Comparison of ENCODE assay signal across 8 mouse cellular contexts in the genomic region with DNA sequence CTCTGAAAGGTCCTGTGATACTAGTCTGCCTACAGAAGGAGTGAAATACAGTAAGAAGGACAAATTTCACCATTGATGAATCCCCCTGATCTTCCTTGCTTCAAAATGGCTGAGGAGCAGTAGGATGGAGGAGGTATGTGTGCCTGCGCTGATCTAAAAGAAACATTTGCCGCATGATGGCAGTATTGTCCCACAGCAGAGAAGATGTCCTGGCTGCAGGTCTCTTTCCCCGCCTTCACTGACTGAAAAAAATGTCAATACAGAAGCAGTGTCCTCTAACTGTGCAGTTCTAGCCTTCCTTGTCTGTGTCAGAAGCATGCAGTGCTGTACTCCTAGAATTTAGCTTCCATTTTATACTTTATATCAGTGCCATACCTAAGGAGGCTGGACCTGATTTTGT.
DNase-seq lines count a peak whose midpoint lies in the region; ATAC-seq and TF ChIP-seq lines count a peak whose summit lies in the region.
"Not testable (repeated sequence)": the region's sequence is repeated elsewhere in the genome, so short reads cannot be mapped to it uniquely, and the experiment has no call there.

No protein-coding gene starts in this region.

- intact Hi-C loops in heart, postnatal 25 days (cut with DNase I) = not testable (repeated sequence)

- ATAC-seq in forebrain, embryonic 14.5 days = peak; percentile 37; the same call in 1 of the 2 replicates
- ATAC-seq in kidney, embryonic 14.5 days (ENCODE audit: low FRiP score, low TSS enrichment); midbrain, embryonic 14.5 days (ENCODE audit: low FRiP score, low TSS enrichment): not testable (repeated sequence)
- peak; percentile 71; the same call in 1 of the 2 replicates for ATAC-seq in liver, embryonic 14.5 days (ENCODE audit: insufficient read depth)

- H3K27ac ChIP-seq in forebrain, embryonic 14.5 days (ENCODE audit: low read depth, low read length) = 0 out of 2 replicates have a peak overlapping the region, but pooled peaks have one; percentile 33
- not testable (repeated sequence) for H3K27ac ChIP-seq in kidney, embryonic 14.5 days (ENCODE audit: low read depth, low read length); liver, embryonic 14.5 days
- peak overlapping the region; percentile 60; the same call in 1 of the 2 replicates for H3K27ac ChIP-seq in midbrain, embryonic 14.5 days (replicated peaks; ENCODE audit: low read depth, low read length)

- H3K4me3 ChIP-seq in E14TG2a.4 (replicated peaks; ENCODE audit: low read length); kidney, embryonic 14.5 days (ENCODE audit: low read length): not testable (repeated sequence)
- peak overlapping the region; percentile 16; the same call in 1 of the 2 replicates for H3K4me3 ChIP-seq in forebrain, embryonic 14.5 days (ENCODE audit: low read depth, low read length)
- peak overlapping the region; percentile 8 to 49; a peak in 3 of 4 replicates for H3K4me3 ChIP-seq in liver, embryonic 14.5 days (ENCODE audit: insufficient read depth in 1 of 2, low read depth in 2 of 2, low read length in 2 of 2)
- H3K4me3 ChIP-seq in midbrain, embryonic 14.5 days (replicated peaks; ENCODE audit: low read depth, low read length) = peak overlapping the region; percentile 18; the same call in 1 of the 2 replicates

- peak overlapping the region; percentile 26; the same call in 1 of the 2 replicates for H3K4me2 ChIP-seq in forebrain, embryonic 14.5 days (ENCODE audit: low read length)
- H3K4me2 ChIP-seq in kidney, embryonic 14.5 days (replicated peaks; ENCODE audit: low read depth, low read length) = peak overlapping the region; percentile 19; the same call in 1 of the 2 replicates
- peak overlapping the region; percentile 47; the same call in 1 of the 2 replicates for H3K4me2 ChIP-seq in liver, embryonic 14.5 days (ENCODE audit: low read depth)
- H3K4me2 ChIP-seq in midbrain, embryonic 14.5 days (ENCODE audit: low read length) = peak overlapping the region; percentile 42

- H3K9me3 ChIP-seq in E14TG2a.4 (ENCODE audit: low read length); forebrain, embryonic 14.5 days (replicated peaks; ENCODE audit: control insufficient read depth, low read length); kidney, embryonic 14.5 days (ENCODE audit: control insufficient read depth, low read length); liver, embryonic 14.5 days (ENCODE audit: control insufficient read depth, low read length); midbrain, embryonic 14.5 days (ENCODE audit: control insufficient read depth, low read length): not testable (repeated sequence)

- H3K27me3 ChIP-seq in E14TG2a.4 (ENCODE audit: insufficient read depth, low read length); forebrain, embryonic 14.5 days (replicated peaks; ENCODE audit: control insufficient read depth, insufficient read depth, low read length); kidney, embryonic 14.5 days (ENCODE audit: control insufficient read depth, insufficient read depth, low read length); liver, embryonic 14.5 days (ENCODE audit: control insufficient read depth, insufficient read depth, low read length); midbrain, embryonic 14.5 days (ENCODE audit: control insufficient read depth, insufficient read depth, low read length): not testable (repeated sequence)

- peaks cover 52% of the 10 kb centered on the region for H3K36me3 ChIP-seq in E14TG2a.4 (ENCODE audit: insufficient read depth, low read length)
- not testable (repeated sequence) for H3K36me3 ChIP-seq in forebrain, embryonic 14.5 days (ENCODE audit: control insufficient read depth, insufficient read depth, low read length); kidney, embryonic 14.5 days (ENCODE audit: control insufficient read depth, insufficient read depth, low read length); liver, embryonic 14.5 days (replicated peaks; ENCODE audit: control insufficient read depth, insufficient read depth, low read depth)
- peaks cover 12% of the 10 kb centered on the region; the same call in 1 of the 2 replicates for H3K36me3 ChIP-seq in midbrain, embryonic 14.5 days (ENCODE audit: control insufficient read depth, insufficient read depth, low read length)

- TF ChIP-seq CTCF in E14TG2a.4 (conservative IDR thresholded peaks at IDR 0.05; ENCODE audit: low read length) = peak; percentile 28
- peak; percentile 62 for TF ChIP-seq CTCF in liver, embryonic 14.5 days (IDR thresholded peaks at IDR 0.05; ENCODE audit: low read depth)

- not testable (repeated sequence) for TF ChIP-seq EP300 in liver, embryonic 14.5 days (IDR thresholded peaks at IDR 0.05; ENCODE audit: low read depth)

- DNase-seq in cerebellum, adult 8-10 months = peak; percentile 87
- DNase-seq in forebrain, embryonic 14.5 days (ENCODE audit: low spot score) = peak; percentile 78
- peak; percentile 79 for DNase-seq in heart, postnatal 25 days (ENCODE audit: low spot score)
- DNase-seq in liver, embryonic 14.5 days (ENCODE audit: low read depth in 3 of 3, low spot score in 3 of 3) = peak in 1 of 3 experiments; percentile 64
- peak; percentile 87 for DNase-seq in midbrain, embryonic 14.5 days
- DNase-seq in right cerebral cortex, postnatal 14 days = peak; percentile 80

- H3K4me1 ChIP-seq in E14TG2a.4 (replicated peaks; ENCODE audit: low read depth, low read length); forebrain, embryonic 14.5 days (ENCODE audit: control insufficient read depth, insufficient read depth, low read length); kidney, embryonic 14.5 days (ENCODE audit: control insufficient read depth, insufficient read depth, low read length); liver, embryonic 14.5 days (replicated peaks; ENCODE audit: control insufficient read depth in 2 of 2, insufficient read depth in 2 of 2, low read length in 1 of 2); midbrain, embryonic 14.5 days (ENCODE audit: control insufficient read depth, insufficient read depth, low read length): not testable (repeated sequence)

- not testable (repeated sequence) for H3K9ac ChIP-seq in forebrain, embryonic 14.5 days (ENCODE audit: low read length); kidney, embryonic 14.5 days (ENCODE audit: low read depth, low read length); liver, embryonic 14.5 days (replicated peaks); midbrain, embryonic 14.5 days (replicated peaks; ENCODE audit: low read length)

- 49% methylated on average over 3 of the region's 3 CpGs for WGBS in forebrain, embryonic 14.5 days
- 32% methylated on average over 3 of the region's 3 CpGs for WGBS in kidney, embryonic 14.5 days
- WGBS in liver, embryonic 14.5 days (ENCODE audit: insufficient replicate concordance) = 59% methylated on average over 3 of the region's 3 CpGs
- WGBS in midbrain, embryonic 14.5 days = 76% methylated on average over 3 of the region's 3 CpGs
